Mouse (Mus musculus): ENCODE measurements around the gene Mcm10.
A peak's percentile ranks its signal among the peaks of the same experiment; 100 is the strongest.

The Mcm10 gene

DNA sequence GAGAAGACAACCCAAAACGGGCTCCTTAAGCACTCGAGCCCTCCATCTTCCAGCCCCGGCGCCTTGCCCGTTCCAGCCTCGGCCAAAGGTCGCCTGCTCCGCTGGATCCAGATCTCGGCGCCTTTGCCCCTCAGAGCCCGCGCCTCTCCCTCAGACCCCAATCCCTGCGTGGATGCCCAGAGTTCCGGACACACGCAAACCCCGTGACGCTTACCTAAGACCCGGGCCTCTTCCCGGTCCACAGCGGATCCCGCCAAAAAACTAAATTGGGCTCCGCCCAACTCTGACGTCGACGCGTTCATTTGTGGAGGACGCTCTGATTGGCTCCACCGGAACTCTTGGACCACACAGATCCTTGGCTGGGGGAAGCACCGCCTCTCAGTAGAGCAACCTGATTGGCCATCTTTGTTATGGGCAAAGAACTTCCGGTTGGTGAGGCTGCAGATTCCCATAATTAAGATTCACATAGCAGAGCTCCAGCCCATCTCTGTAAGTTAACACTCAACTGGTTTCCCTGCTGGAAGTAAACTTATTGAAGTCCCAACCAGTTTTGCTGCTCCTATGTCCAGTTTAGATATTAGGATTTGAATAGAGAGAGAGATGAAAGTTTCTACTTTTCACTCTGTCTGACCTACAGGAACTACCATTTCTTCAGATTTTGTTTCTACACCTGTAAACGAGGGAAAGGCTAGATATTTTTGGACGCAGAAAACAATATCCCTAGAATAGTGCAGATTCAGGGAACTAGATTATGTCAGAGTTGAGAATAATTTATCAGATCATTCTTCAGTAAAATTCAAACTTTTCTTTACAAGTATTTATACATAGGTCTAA is at the start of gene Mcm10:
TSS of gene Mcm10 (minus strand) at position 301 of the 834 bp plus-strand sequence.
- peak; percentile 94 for DNase-seq

DNA sequence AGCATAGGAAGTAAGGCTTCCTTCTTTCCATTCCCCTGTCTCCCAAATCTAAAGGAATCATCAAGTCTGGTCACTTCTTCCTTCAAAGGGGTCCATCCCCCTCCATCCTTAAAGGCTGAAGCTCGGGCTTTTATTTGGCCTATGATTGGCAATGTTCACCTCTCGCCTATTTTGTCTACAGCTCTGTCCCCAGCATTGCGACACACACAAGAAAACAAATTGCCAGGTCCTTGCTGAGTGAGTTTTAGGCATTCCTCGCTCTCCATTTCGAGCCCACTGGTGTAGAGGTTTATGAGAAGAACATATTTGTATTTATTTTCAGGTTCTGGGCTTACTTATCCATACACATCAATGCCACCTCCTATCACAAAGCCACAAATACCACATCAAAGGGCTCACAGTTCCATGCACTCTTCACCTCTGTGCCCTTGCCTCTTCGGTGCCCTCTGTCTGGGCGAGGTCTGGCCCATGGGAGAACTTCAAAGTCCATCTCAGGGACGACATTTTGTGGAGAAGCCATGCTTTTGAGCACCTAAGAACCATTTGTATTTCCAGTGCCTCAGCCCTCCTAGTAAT is 48.6 kb upstream of the Mcm10 start:
- no peak for DNase-seq

- DNase-seq, result no peak
These were observed 47.4 kb upstream of the Mcm10 start for GRCm38 (mm10) chr2:5059997-5060396.

DNA sequence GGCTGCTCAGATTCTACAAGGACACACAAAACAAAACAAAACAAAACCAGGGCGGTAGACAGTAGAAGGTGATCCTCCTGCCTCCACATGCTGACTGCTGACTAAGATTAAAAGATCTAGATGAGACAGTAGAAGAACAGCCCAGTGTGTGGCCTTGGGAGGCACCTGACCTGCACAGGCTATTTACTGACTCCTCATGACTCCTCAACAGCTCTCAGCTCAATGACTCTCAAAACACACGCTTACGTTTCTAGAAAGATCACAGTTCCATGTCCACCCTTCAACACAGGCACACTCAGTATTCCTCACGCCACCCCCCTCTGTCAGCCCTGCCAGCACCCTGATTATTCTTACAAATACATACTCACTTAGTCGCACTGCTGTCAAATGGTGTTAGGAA is 45.8 kb upstream of the Mcm10 start:
- no peak for DNase-seq

GRCm38 (mm10) chr2:5050562-5050961 is 38.0 kb upstream of the Mcm10 start:
- no peak for DNase-seq

- DNase-seq, result no peak
These were observed 34.4 kb upstream of the Mcm10 start for GRCm38 (mm10) chr2:5047016-5047415.

DNA sequence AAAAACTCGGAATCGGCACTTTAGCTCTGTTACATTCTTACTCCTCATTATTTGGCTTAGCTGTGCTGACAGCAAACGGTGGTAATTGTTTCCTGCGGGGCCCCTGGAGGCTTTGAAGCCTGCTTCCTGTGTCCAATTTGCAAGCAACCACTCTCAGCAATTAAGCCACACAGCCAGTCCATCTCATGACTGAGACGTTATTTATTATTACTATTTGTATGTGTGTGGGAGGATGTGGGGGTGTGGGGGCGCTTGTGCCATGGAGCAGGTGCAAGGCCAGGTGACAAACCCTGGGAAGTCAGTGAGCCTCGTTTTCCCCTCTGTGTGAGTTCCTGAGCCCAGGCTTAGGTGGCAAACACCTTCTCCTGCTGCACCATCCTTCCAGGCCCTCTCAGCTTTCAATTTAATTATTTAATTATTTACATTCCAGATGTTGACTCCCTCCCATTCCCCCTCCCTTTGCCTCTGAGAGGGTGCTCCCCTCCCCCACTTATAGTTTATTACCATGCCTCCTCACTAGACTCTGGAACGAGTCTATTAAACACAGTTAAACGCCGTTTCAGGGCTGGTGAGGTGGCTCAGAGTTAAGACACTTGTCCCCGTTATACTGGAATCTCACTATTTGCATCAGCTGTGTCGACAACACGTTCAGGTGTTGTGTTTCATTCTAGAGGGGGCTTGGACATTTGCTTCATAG is 32.8 kb upstream of the Mcm10 start:
- DNase-seq, result no peak

DNA sequence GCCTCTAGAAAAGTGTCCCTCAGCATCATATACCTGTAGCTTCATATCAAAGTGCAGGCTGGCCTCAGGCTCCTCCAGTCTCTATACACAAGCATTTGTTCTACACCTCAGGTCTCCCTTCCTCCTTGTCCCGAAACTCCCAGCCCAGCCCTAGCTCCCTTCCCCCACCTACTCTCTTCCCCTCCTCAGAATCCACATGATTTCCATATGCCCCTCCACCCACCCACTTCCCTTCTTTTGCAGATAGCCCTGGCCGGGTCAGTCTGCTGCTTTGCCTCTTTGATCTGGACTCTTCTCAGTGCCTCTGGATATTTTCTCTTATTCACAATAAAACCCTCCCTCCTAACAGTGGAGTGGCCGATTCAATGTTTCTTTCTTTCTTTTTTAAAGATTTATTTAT is 31.7 kb upstream of the Mcm10 start:
- DNase-seq, result no peak

DNA sequence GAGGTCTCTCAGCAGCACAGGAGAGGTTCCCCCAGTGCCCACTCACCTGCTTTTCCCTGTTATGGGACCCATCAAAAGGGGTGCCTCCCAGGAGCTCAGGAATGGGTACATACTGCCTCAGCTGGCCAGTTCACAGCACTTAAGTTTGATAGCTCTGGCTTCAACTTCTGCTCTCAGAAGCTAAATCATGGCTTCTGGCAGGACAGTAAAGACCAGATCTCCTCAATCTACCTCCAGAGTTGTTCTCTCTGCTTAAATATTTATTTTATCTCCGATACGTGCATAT is 30.8 kb upstream of the Mcm10 start:
- DNase-seq, result no peak

- DNase-seq, result no peak
These were observed 30.3 kb upstream of the Mcm10 start for GRCm38 (mm10) chr2:5042616-5043475.

DNA sequence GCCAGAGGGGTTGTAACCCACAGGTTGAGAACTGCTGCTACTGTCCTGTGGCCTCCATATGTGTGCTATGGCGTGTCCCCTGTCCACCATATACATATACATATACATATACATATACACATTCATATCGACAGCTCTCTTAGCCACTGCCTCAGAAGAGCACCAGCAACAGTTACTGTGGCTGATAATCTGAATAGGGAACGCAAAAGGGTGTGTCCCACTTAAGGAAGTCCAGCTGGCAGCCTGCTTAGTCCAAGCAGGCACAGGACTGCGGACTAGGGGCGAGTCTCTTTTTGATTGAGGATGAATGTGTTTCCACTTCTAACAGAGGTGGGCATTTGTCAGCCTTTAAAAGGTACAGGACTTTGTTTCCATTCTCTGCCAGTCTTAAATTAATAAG is 29.3 kb upstream of the Mcm10 start:
- DNase-seq, result no peak

GRCm38 (mm10) chr2:5040281-5041161 is 27.9 kb upstream of the Mcm10 start:
- no peak for DNase-seq

- no peak for DNase-seq
These were observed 27.0 kb upstream of the Mcm10 start for GRCm38 (mm10) chr2:5039350-5040170.

DNA sequence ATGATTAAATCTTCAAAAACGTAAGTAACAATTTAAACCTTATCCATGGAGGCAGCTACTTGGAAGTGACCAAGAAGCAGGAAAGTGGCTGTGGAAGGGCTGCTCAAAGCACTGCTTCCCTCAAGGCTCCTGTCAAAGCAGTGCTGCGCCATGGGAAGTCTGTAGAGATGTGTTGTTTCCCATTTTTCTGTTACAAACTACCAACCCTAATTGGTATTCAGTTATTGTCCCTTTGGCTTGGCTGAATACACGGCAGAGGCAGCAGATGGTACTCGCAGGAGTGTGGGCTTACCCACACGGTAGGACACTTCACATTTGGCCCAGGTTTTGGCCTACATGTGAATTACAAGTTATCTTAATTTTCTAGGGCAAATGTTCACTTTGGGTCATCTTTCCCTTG is 25.7 kb upstream of the Mcm10 start:
- no peak for DNase-seq

DNA sequence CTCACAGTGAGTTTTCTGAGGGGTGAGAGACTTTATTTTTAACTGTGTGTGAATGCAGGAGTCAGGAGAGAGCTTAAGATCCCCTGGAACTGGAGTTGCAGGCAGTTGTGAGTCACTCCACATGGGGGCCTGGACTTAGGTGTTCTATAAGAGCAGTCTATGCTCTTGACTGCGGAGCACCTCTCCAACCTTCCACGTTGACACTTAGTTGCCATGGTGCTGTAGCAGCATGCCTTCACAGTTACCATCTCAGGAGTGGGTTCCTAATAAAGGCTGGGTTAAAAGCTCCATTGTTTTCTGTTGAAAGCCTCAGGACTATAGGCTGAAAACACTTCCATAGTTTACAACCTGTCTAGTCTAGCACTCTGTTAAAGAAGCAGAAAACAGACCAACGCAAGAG is 24.8 kb upstream of the Mcm10 start:
- no peak for DNase-seq

DNA sequence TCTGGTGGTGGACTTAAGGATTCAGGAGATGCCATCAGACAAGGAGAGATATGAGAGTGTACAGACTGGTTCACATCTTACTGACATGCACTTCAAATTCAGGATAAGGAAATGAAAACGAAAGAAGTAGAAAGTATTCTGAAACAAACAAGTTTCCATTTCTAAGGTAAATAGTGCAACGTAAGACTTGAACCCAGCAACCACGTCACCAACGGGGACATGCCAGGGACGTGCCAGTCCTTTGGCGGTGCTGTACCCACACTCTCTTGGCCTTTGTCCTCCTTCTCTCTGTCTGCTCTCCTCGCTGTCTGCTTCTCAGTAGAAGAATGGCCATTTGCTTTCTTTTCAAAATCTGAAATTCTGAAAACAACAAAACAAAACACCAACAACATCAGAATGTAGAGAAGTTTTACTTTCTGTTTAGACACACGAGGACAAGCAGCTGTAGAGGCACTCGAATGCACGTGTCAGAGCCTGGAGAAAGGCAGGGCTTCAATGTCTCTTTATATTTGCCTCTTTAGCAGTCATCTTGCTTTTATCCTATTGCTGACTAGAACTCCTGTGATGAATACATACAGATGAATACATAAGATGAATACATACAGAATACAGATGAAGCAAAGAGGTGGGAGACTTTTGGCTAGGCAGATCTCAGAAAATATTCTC is 24.0 kb upstream of the Mcm10 start:
- DNase-seq, result no peak

DNA sequence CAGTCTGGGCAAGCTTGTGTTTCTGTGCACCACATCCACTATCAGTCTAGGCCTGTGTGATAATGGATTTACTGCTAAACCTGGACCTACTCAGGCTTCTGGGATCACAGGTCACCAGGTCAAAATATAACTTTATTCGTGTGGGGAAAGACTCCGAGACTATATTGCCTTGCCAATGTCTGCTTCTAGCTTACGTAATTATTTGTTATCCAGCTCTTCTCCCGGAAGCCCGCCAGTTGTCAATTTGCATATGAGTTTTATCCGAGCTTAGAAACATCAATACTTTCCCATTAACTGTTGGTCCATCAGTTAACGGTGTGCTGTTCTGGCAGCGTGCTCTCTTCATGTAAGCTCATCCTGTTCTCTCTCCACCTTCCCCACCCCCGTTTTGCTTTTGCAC is 22.6 kb upstream of the Mcm10 start:
- no peak for DNase-seq

DNA sequence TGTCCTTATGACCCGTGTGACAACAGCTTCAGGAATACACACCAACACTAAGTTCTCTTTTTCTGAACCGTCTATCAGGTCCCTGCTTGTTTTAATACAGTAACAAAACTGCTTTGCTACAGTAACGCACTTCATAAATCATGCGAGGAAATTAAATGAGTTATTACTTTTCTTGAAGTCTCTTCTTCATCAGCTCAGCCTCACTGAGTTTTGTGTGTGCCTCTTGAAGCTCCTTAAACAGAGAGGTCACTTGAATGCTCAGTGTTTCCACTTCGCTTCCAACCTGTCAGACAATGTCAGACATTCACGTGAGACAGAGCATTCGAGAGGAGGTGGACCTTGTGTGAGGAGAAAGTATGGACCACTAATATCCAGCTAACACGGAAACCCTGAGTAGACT is 22.2 kb upstream of the Mcm10 start:
- no peak for DNase-seq

- DNase-seq, result no peak
These were observed 21.2 kb upstream of the Mcm10 start for GRCm38 (mm10) chr2:5033546-5034420.

GRCm38 (mm10) chr2:5032665-5033064 is 20.1 kb upstream of the Mcm10 start:
- no peak for DNase-seq
